Mouse (Mus musculus): ENCODE results near the gene Ptp4a2.
"Not testable (repeated sequence)": the region's sequence is repeated elsewhere in the genome, so short reads cannot be mapped to it uniquely, and the experiment has no call there.

The Ptp4a2 gene

GRCm38 (mm10) chr4:129850491-129850890 lies 39.5 kb downstream of the Ptp4a2 start:
- in situ Hi-C loops (cut with MboI, MseI): loop anchor here (5.0 kb wide), 1 partner anchor 52 kb away; no protein-coding TSS in a partner anchor

GRCm38 (mm10) chr4:129851861-129852260 lies 40.8 kb downstream of the Ptp4a2 start:
- in situ Hi-C loops (cut with MboI, MseI): loop anchor here (5.0 kb wide), 1 partner anchor 50 kb away; no protein-coding TSS in a partner anchor

DNA sequence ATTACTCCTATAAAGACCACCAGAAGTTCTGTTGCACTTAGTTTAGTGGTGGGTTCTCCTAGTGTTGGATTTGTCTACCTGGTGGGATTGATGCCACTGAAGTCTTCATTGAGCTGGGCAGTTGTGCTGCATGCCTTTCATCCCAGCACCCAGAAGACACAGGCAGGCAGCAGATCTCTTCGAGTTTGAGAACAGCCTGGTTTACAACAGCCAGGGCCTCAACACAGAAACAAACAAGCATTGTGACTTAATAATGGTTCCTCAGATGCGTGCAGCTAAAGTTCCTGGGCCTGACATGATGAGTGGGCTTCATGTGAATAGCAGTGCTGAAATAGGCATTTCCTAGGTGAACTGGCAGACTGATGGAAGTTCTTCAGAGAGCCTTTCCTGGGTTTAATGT lies 42.0 kb downstream of the Ptp4a2 start:
- in situ Hi-C loops (cut with MboI, MseI): loop anchor here (5.0 kb wide), 1 partner anchor 49 kb away; no protein-coding TSS in a partner anchor

- in situ Hi-C loops (cut with MboI, MseI): loop anchor here (5.0 kb wide), 1 partner anchor 48 kb away; no protein-coding TSS in a partner anchor
Observed at GRCm38 (mm10) chr4:129853996-129854395, 43.0 kb downstream of the Ptp4a2 start.

- in situ Hi-C loops (cut with MboI, MseI): loop anchor here (5.0 kb wide), 1 partner anchor 48 kb away; no protein-coding TSS in a partner anchor
Observed at GRCm38 (mm10) chr4:129854615-129855014, 43.6 kb downstream of the Ptp4a2 start.

DNA sequence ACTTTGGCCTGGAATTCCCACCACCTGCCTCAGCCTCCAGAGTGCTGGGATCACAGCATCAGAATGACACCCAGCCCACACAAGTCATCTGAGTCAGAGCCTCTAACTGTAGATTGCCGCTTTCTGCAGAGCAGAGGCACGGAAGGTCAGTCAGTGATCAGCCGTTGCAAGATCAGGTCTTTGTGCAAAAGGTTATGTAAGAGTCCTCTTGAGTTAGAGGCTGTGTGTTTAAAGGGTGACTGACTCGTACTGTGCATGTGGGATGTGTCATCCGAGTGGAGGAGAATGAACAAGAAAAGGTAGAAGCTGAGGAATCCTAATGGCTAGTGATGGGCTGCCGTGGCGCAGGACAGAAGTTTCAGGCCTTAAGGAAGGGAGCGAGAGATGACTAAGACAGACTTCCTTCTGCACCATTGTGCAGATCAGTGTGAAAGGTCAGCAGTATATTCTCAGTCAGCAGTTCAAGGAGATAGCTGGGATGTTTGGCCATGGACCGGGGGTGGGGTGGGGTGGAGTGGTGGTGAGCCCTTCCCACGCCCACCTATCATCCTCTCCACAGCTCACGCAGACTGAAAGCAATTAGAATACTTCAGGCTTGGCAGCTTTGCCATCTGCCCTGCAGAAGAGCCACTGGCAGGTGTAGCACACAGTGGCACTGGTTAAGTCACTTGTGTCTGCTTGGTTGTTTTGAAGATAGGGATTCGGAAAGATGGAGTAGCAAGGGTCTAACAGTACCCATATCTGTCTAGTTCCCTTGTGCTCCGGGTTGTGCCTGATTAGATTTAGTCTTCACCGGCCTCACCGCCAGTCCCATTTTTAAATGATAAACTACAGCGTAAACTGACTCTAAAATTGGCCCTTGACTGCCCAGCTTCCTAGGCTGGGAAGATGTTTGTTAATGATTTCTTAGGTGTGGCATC lies 44.3 kb downstream of the Ptp4a2 start:
- in situ Hi-C loops (cut with MboI, MseI): no loop called here

DNA sequence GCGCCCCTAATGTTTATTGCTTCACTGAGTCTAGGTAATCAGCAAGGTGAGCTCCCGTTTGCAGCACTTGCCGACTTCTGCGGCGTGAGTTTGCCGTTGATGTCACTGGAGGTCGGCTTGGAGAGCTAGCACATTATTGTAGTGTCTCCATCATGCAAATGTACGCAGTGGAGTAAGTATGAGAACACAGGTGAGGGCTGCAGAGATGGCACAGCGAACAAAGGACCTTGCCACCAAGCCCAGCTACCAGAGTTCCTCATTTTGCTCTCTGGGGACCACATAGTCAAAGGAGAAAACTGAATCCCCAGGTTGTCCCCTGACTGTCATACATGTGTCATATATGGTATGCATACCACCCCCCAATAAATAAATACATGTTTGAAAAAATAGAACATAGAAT lies 49.4 kb downstream of the Ptp4a2 start:
- in situ Hi-C loops (cut with MboI, MseI): no loop called here

GRCm38 (mm10) chr4:129861400-129861799 lies 50.4 kb downstream of the Ptp4a2 start:
- in situ Hi-C loops (cut with MboI, MseI): no loop called here

- in situ Hi-C loops (cut with MboI, MseI): no loop called here
Observed at GRCm38 (mm10) chr4:129862357-129862756, 51.3 kb downstream of the Ptp4a2 start.

DNA sequence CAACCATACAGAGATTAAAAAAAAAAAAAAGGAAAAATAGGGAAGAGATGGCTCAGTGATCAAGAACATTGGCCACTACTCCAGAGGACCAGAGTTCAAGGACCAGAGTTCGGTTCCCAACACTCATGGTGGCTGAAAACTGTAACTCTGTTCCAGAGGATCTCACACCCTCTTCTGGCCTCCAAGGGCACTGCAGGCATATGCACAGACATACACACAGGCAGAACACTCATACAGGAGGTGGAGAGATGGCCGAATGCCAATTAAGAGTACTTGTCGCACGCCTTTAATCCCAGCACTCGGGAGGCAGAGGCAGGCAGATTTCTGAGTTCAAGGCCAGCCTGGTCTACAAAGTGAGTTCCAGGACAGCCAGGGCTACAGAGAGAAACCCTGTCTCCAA lies 55.2 kb downstream of the Ptp4a2 start:
- in situ Hi-C loops (cut with MboI, MseI): not testable (repeated sequence)

GRCm38 (mm10) chr4:129868211-129868610 lies 57.2 kb downstream of the Ptp4a2 start:
- in situ Hi-C loops (cut with MboI, MseI): no loop called here

GRCm38 (mm10) chr4:129870483-129870882 lies 59.5 kb downstream of the Ptp4a2 start:
- in situ Hi-C loops (cut with MboI, MseI): loop anchor here (10.0 kb wide), 1 partner anchor 674 kb away; no protein-coding TSS in a partner anchor

- in situ Hi-C loops (cut with MboI, MseI): loop anchor here (10.0 kb wide), 1 partner anchor 672 kb away; no protein-coding TSS in a partner anchor
Observed at GRCm38 (mm10) chr4:129872376-129872922, 61.4 kb downstream of the Ptp4a2 start.

DNA sequence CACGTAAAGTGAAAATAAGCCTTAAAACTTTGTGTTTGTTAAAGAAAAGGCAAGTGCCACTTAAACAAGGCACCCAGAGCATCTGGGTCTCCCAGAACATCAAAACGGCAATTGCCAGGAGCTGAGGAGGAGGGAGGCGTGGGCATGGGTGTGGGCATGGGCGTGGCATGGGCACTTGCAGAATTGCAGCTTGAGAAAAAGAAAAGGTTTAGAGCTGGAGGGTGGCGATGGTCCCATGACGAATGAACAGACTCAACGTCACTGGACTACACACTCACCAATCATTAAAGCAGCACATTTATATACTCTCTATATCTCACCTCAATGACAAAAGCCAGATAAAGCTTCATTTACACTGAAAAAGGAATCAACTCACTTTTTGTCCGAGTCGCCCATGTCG lies 63.8 kb downstream of the Ptp4a2 start:
- in situ Hi-C loops (cut with MboI, MseI): loop anchor here (10.0 kb wide), 1 partner anchor 670 kb away; no protein-coding TSS in a partner anchor

- in situ Hi-C loops (cut with MboI, MseI): loop anchor here (10.0 kb wide), 1 partner anchor 669 kb away; no protein-coding TSS in a partner anchor
Observed at GRCm38 (mm10) chr4:129875406-129875805, 64.4 kb downstream of the Ptp4a2 start.

DNA sequence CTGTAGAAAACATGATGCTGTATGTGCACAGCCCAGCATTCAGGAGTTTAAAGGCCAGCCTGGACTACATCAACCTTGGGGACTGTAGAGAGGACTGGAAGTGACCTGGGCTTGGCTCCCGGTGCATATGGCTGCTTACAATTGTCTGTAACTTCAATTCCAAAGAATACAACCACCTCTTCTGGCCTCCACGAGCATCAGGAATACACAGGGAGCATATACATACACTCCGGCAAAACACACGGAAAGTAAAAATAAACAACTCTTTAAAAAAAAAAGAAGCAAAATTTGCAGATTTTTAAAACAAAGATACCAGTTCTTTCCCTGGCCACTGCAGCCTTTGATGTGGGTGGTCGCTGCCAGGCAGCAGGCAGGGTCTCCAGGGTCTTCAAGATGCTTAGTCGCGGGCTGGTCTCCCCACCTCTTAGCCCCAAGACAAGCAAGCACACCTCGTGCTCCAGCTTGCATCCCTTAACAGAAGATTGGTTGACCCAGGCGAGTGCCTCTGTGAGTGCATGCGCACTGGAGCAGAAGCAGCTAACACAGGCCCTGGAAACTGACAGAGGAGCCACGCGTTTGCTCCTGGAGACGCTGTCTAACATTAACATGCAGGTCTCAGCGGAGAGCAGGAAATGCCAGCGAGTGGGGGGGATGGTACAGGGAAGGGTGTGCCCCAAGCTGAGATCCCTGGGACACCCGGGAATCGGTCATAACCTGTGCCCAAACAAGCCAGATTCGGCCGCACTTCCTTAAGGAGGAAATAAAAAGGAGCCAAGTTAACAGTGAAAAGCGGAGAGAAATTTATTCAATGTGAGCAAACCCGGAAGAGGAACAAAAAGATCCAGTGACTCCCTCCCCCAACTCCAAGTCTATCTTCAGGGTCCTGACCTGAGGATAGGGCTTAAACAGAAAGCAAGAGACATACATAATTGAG lies 66.1 kb downstream of the Ptp4a2 start:
- in situ Hi-C loops (cut with MboI, MseI): loop anchor here (10.0 kb wide), 1 partner anchor 668 kb away; no protein-coding TSS in a partner anchor

DNA sequence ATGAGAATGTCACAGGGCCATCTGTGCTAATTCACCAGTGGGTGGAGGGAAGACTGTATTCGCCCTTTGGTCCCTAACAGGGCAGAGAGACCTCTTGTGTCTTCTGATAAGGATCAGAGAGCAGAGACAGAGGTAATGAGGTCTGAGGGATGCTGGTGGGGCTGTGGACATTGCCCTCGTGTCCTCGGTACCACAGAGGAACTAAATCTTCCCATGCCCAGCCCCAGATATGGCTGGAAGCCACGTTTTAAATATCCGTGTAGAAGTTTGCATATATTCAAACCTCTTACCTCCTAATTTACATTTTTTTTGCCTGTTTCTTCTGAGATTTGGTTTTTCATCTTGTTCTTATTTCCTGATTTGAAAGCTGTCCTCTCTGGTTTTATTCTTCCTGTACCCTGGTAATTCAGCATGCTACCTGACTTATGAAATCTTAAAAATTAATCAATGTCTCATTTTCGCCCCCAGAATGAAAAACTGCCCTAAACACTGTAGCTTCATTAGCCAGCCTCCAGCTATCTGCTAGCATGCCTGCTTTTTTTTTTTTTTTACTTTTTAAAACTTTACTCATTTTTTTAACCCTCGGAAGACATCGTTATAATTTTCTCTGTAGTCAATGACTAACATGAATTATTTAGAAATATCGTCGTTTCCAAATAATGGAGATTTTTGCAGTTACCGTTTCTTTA lies 67.1 kb downstream of the Ptp4a2 start:
- in situ Hi-C loops (cut with MboI, MseI): loop anchor here (10.0 kb wide), 1 partner anchor 667 kb away; no protein-coding TSS in a partner anchor

DNA sequence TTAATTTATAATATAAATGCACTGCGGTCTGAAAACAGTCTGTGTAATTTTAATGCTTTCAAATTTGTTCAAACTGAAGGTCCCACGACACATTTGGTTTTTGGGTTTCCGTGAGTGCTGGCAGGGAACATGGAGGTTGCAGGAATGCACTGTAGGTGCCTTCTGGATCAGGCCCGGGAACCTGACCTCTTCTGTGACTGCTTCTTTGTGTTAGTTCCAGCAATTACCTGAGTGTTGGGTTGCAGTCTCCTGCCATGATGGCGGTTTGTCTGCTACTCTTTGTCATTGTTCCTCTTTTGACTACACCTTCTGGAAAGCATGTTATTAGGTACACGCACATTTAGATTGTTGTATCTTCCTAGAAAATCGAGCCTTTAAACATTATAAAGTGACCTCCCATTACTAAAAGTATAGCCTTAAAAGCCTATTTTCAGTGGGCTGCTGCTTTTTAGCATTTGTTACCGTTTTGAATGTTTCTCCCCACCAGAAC lies 67.7 kb downstream of the Ptp4a2 start:
- in situ Hi-C loops (cut with MboI, MseI): loop anchor here (10.0 kb wide), 1 partner anchor 666 kb away; no protein-coding TSS in a partner anchor

DNA sequence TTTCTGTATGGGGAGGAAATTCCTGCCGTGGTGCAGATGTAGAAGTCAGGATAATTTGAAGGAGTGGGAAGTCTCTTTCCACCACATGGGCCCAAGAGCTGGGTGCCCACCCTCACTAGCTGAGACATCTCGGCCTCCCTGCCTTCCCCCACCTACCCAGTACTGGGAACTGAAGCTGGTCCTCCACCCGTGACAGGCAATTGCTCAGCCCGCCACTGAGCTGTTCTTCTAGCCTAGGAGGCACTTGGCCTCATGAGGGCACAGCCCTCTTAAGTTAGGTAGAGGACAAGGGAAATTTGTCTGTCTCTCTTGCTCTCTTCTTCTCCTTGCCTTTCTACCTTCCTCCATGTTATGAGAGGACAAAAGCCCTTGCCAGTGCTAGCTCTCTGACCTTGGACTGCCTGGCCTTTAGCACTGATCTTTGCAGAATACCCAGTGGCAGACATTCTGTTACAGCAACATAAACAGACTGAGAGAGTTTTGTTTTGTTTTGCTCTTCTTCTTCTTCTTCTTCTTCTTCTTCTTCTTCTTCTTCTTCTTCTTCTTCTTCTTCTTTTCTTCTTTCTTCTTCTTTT lies 68.3 kb downstream of the Ptp4a2 start:
- in situ Hi-C loops (cut with MboI, MseI): loop anchor here (10.0 kb wide), 1 partner anchor 666 kb away; no protein-coding TSS in a partner anchor

DNA sequence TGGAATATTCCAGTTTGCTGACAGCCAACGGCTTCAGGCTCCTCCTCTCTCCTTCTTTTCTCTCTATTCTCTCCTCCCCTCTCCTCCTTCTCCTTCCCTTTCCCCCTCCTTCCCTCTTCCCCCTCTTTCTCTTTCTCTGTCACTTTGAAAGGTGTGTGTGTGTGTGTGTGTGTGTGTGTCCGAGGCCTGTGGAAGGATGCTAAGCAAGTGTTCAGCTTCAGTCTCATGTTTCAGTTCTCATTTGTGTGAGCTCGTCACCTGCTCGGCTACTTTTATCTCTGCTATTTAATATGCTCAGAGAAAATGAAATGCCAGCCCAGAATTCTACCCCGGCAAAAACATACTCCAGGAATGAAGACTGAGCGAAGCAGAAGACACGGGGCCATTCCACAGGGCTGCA lies 69.6 kb downstream of the Ptp4a2 start:
- in situ Hi-C loops (cut with MboI, MseI): no loop called here
